Mouse (Mus musculus) midbrain, embryonic 10.5 days (tissue): ENCODE results near the gene Epor. TPM values are rescaled to one million over a fixed set of nuclear protein-coding genes. Genes with fewer than 3 reads are reported as not detected.

Source experiments
- DNase-seq: peaks from one replicate; pipeline ENCODE4 v3.0.0-alpha.2; 2017; ENCODE audit warnings: low spot score
- H3K27ac ChIP-seq: fragments of 300-500 bp; sonication (generic); replicated peaks from 2 replicates; pipeline ENCODE4 v1.5.1; 2016; ENCODE audit warnings: mild to moderate bottlenecking
- H3K27me3 ChIP-seq: fragments of 300-500 bp; sonication (generic); 2 replicates; pipeline ENCODE4 v1.6.1; 2016; ENCODE audit warnings: low read depth, mild to moderate bottlenecking; ENCODE audit not compliant: poor library complexity, severe bottlenecking
- H3K36me3 ChIP-seq: fragments of 300-500 bp; sonication (generic); 2 replicates; pipeline ENCODE4 v1.6.1; 2016; ENCODE audit warnings: mild to moderate bottlenecking, moderate library complexity
- H3K4me1 ChIP-seq: fragments of 300-500 bp; sonication (generic); 2 replicates; pipeline ENCODE4 v1.6.1; 2016
- H3K4me3 ChIP-seq: fragments of 300-500 bp; sonication (generic); 2 replicates; pipeline ENCODE4 v1.5.1; 2016; ENCODE audit warnings: mild to moderate bottlenecking, moderate library complexity
- H3K9me3 ChIP-seq: fragments of 300-500 bp; sonication (generic); replicated peaks from 2 replicates; pipeline ENCODE4 v1.6.1; 2016; ENCODE audit warnings: mild to moderate bottlenecking
- WGBS: fragments of 180-500 bp; shearing (Covaris S2); methylation state at CpG from one replicate; pipeline ENCODE4 v1.1.7; 2016; 5-methylcytosine and 5-hydroxymethylcytosine counted together
- polyA plus RNA-seq: library from polyadenylated mRNA; unstranded; fragments of >200 nt; fragmentation: Nextera tagmentation; extraction: Ambion mirVana; gene quantifications from 2 replicates; pipeline ENCODE4 v1.2.1, GENCODE M21; 2016

Epor gene
- polyA plus RNA-seq, 1 experiment from 2014 or later = 10.2 TPM

GRCm38 (mm10) chr9:21929208-21929607, 34.1 kb downstream of the Epor start:
- peaks cover 22% of the 10 kb centered on the region for H3K4me1 ChIP-seq
- WGBS = 86% methylated on average over 3 of the region's 3 CpGs
- no peak for DNase-seq
- H3K4me3 ChIP-seq = no peak overlapping the region
- peaks cover 12% of the 10 kb centered on the region for H3K36me3 ChIP-seq
- no peak overlapping the region for H3K27ac ChIP-seq
- no peaks in the 10 kb centered on the region for H3K9me3 ChIP-seq
- H3K27me3 ChIP-seq = peaks cover 18% of the 10 kb centered on the region

GRCm38 (mm10) chr9:21927208-21927753, 36.0 kb downstream of the Epor start, which contains the start of the genes Ccdc159 and Tmem205:
Gene Ccdc159, plus strand, starts transcription at chr9:21927471.
Gene Tmem205, minus strand, starts transcription at chr9:21927556.
- Histone ChIP-seq H3K9me3 (no peaks in the 10 kb centered on the region), H3K27ac (peak within 1 kb of the TSS; percentile 81), H3K36me3 (peaks cover 16% of the 10 kb centered on the region), H3K4me1 (peaks cover 18% of the 10 kb centered on the region), H3K27me3 (no peaks in the 10 kb centered on the region), H3K4me3 (peak within 1 kb of the TSS; percentile 60)
- whole genome bisulfite sequencing = under 1% methylated on average over 28 of the region's 28 CpGs
- DNase-seq = peak; percentile 96

GRCm38 (mm10) chr9:21926784-21927183, 36.5 kb downstream of the Epor start:
- Histone ChIP-seq H3K27me3 (no peaks in the 10 kb centered on the region), H3K4me1 (peaks cover 18% of the 10 kb centered on the region), H3K27ac (peak overlapping the region; percentile 81), H3K9me3 (no peaks in the 10 kb centered on the region), H3K4me3 (peak overlapping the region; percentile 60), H3K36me3 (peaks cover 16% of the 10 kb centered on the region)
- DNase-seq = no peak
- WGBS = 6% methylated on average over 6 of the region's 6 CpGs

DNA sequence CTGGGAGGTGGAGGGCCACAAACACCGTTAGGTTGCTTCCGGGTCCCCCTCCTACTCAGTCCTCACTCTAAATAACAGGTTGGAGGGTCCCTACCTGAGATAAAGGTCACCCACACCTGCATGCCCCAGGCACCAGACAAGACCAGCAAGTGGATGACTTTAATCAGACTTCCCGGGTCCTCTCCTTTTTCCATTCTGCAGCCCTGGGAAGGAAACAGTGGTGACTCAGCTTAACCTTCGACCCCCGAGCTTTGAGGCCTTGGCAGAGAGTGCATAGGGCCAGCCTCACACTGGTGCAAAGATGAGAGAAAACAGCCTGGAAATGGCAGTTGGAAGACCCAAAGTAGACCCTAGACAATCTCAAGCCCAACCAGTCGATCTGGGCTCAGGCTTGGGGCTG, 37.2 kb downstream of the Epor start:
- peaks cover 16% of the 10 kb centered on the region for H3K36me3 ChIP-seq
- 80% methylated on average over 6 of the region's 6 CpGs for WGBS
- peak overlapping the region; percentile 60 for H3K4me3 ChIP-seq
- H3K27me3 ChIP-seq = no peaks in the 10 kb centered on the region
- no peaks in the 10 kb centered on the region for H3K9me3 ChIP-seq
- H3K27ac ChIP-seq = no peak overlapping the region; the same call in 1 of the 2 replicates
- H3K4me1 ChIP-seq = peaks cover 18% of the 10 kb centered on the region
- DNase-seq = no peak

DNA sequence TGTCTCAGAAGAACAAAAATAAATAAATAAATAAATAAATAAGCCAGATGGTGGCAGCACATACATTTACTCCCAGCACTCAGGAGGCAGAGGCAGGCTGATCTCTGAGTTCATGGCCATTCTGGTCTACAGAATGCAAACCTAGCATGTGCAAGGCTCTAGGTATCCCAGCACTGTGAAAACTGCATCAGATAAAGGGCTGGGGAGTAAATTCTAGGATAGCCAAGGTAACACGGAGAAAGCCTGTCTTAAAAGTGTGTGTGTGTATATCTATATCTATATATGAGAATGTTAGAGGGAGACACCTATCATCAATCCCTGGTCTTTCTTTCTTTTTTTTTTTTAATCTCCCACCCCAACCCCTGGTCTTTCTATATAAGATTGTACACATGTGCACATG, 37.8 kb downstream of the Epor start:
- no peaks in the 10 kb centered on the region for H3K9me3 ChIP-seq
- H3K27ac ChIP-seq = no peak overlapping the region
- H3K36me3 ChIP-seq = peaks cover 16% of the 10 kb centered on the region
- H3K4me3 ChIP-seq = no peak overlapping the region
- no peak for DNase-seq
- H3K27me3 ChIP-seq = no peaks in the 10 kb centered on the region
- H3K4me1 ChIP-seq = peaks cover 18% of the 10 kb centered on the region
- 97% methylated on average over 1 of the region's 1 CpGs for WGBS

GRCm38 (mm10) chr9:21925034-21925433, 38.3 kb downstream of the Epor start:
- Histone ChIP-seq H3K27ac (no peak overlapping the region), H3K4me1 (peaks cover 18% of the 10 kb centered on the region), H3K36me3 (peaks cover 16% of the 10 kb centered on the region), H3K27me3 (no peaks in the 10 kb centered on the region), H3K4me3 (no peak overlapping the region), H3K9me3 (no peaks in the 10 kb centered on the region)
- 94% methylated on average over 3 of the region's 3 CpGs for WGBS
- no peak for DNase-seq

GRCm38 (mm10) chr9:21924099-21924493, 39.2 kb downstream of the Epor start:
- no peaks in the 10 kb centered on the region for H3K9me3 ChIP-seq
- H3K27me3 ChIP-seq = no peaks in the 10 kb centered on the region
- peaks cover 16% of the 10 kb centered on the region for H3K36me3 ChIP-seq
- DNase-seq = no peak
- peaks cover 18% of the 10 kb centered on the region for H3K4me1 ChIP-seq
- no peak overlapping the region for H3K4me3 ChIP-seq
- no peak overlapping the region for H3K27ac ChIP-seq
- WGBS = 82% methylated on average over 6 of the region's 6 CpGs

- H3K36me3 ChIP-seq = peaks cover 16% of the 10 kb centered on the region
- DNase-seq = no peak
- H3K27ac ChIP-seq = no peak overlapping the region
- WGBS = 76% methylated on average over 3 of the region's 3 CpGs
- no peaks in the 10 kb centered on the region for H3K27me3 ChIP-seq
- peaks cover 19% of the 10 kb centered on the region for H3K4me1 ChIP-seq
- no peak overlapping the region for H3K4me3 ChIP-seq
- H3K9me3 ChIP-seq = no peaks in the 10 kb centered on the region
These were observed 39.7 kb downstream of the Epor start for GRCm38 (mm10) chr9:21923490-21924098.

- WGBS = 91% methylated on average over 4 of the region's 4 CpGs
- Histone ChIP-seq H3K4me1 (peaks cover 25% of the 10 kb centered on the region), H3K36me3 (peaks cover 16% of the 10 kb centered on the region), H3K27ac (no peak overlapping the region), H3K9me3 (no peaks in the 10 kb centered on the region), H3K4me3 (no peak overlapping the region), H3K27me3 (0 out of 2 replicates have a peak, but pooled peaks cover 1% of the 10 kb centered on the region)
- DNase-seq = no peak
These were observed 40.3 kb downstream of the Epor start for GRCm38 (mm10) chr9:21923036-21923435.

GRCm38 (mm10) chr9:21918692-21919384, 44.5 kb downstream of the Epor start:
- no peaks in the 10 kb centered on the region for H3K9me3 ChIP-seq
- 0 out of 2 replicates have a peak overlapping the region, but pooled peaks have one; percentile 81 for H3K27ac ChIP-seq
- H3K4me3 ChIP-seq = peak overlapping the region; percentile 65; the same call in 1 of the 2 replicates
- peaks cover 38% of the 10 kb centered on the region for H3K27me3 ChIP-seq
- H3K36me3 ChIP-seq = peaks cover under 1% of the 10 kb centered on the region; the same call in 1 of the 2 replicates
- WGBS = 25% methylated on average over 5 of the region's 5 CpGs
- no peak for DNase-seq
- peaks cover 15% of the 10 kb centered on the region for H3K4me1 ChIP-seq

GRCm38 (mm10) chr9:21918035-21918592, 45.2 kb downstream of the Epor start, which contains the start of gene Rab3d:
Gene Rab3d, minus strand, starts transcription at chr9:21918192.
- under 1% methylated on average over 36 of the region's 36 CpGs for WGBS
- peak within 1 kb of the TSS; percentile 81 for H3K27ac ChIP-seq
- peaks cover 15% of the 10 kb centered on the region for H3K4me1 ChIP-seq
- H3K9me3 ChIP-seq = no peaks in the 10 kb centered on the region
- peaks cover 38% of the 10 kb centered on the region for H3K27me3 ChIP-seq
- no peaks in the 10 kb centered on the region for H3K36me3 ChIP-seq
- DNase-seq = peak; percentile 97
- H3K4me3 ChIP-seq = peak within 1 kb of the TSS; percentile 65

DNA sequence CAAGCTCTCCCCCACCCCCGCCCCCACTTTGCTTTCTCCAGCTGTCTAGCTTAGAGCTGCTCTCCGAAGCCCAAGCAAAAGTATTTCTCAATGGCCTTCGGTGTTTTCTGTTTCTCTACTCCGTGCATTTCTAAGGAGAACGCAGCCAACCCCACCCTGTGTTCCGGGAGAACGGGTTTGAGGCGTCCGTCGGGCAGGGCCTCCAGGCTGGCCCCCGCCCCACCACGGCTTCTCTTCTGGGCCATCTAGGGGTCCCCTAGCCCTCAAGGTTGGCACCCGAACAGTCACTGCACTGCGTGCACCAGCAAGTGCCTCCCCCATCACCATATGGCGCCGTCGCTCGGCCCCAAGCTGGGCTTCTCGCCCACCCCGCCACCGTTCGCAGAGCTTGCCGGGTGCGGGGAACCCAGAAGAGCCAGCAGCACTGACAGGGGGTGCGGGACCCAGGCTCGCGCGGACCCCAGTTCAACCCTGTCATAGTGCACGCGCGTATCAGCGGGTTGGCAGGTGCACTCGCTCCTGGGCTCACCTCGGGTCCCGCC, 45.7 kb downstream of the Epor start:
- DNase-seq = no peak
- Histone ChIP-seq H3K4me1 (peaks cover 15% of the 10 kb centered on the region), H3K27ac (peak overlapping the region; percentile 81), H3K4me3 (peak overlapping the region; percentile 65), H3K27me3 (peaks cover 38% of the 10 kb centered on the region), H3K36me3 (no peaks in the 10 kb centered on the region), H3K9me3 (no peaks in the 10 kb centered on the region)
- 3% methylated on average over 35 of the region's 35 CpGs for WGBS
